Mouse (Mus musculus): ENCODE measurements around the gene Fmod. TPM values are rescaled to one million over a fixed set of nuclear protein-coding genes. Genes with fewer than 3 reads are reported as not detected.

Gene Fmod
- polyA plus RNA-seq, 1 experiment from 2014 or later = 2.2 TPM

DNA sequence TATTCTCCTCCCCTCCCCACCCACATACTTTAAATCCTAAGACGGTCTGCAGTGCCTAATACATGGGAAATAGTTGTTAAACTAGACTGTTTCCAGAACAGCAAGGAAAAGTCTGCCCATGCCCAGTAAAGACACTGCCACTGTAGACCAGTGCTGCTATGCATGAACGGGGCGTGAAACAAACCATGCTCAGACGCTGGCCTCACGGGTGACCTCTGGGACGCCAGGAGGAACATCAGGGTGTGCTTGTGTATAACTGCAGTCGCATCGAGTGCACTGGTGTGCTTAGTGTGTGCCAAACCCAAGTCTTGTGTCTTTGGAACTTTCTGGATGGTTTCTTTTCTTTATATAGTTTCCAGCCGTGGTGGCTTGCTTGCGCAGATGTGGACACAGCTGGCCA is 37.6 kb downstream of the Fmod start:
- DNase-seq (ENCODE audit: low spot score) (no peak), ATAC-seq (replicated peaks; ENCODE audit: low FRiP score) (no peak)
- Histone ChIP-seq H3K4me2 (ENCODE audit: low read depth, low read length, severe bottlenecking) (no peak overlapping the region; the same call in 1 of the 2 replicates), H3K36me3 (ENCODE audit: control insufficient read depth, insufficient read depth, low read length) (peaks cover 6% of the 10 kb centered on the region; the same call in 1 of the 2 replicates), H3K27me3 (ENCODE audit: control insufficient read depth, insufficient read depth, low read length) (no peaks in the 10 kb centered on the region), H3K4me1 (replicated peaks; ENCODE audit: control insufficient read depth, insufficient read depth, low read length) (peaks cover 29% of the 10 kb centered on the region), H3K4me3 (ENCODE audit: low read depth, low read length) (no peak overlapping the region), H3K9ac (ENCODE audit: low read length) (no peak overlapping the region), H3K9me3 (ENCODE audit: control insufficient read depth, low read length) (no peaks in the 10 kb centered on the region), H3K27ac (ENCODE audit: low read depth, low read length) (no peak overlapping the region)
- 87% methylated on average over 10 of the region's 10 CpGs for WGBS

GRCm38 (mm10) chr1:134075532-134075931 is 38.5 kb downstream of the Fmod start:
- Histone ChIP-seq H3K27me3 (ENCODE audit: control insufficient read depth, insufficient read depth, low read length) (no peaks in the 10 kb centered on the region), H3K27ac (ENCODE audit: low read depth, low read length) (no peak overlapping the region), H3K36me3 (ENCODE audit: control insufficient read depth, insufficient read depth, low read length) (peaks cover 6% of the 10 kb centered on the region; the same call in 1 of the 2 replicates), H3K9me3 (ENCODE audit: control insufficient read depth, low read length) (no peaks in the 10 kb centered on the region), H3K9ac (ENCODE audit: low read length) (no peak overlapping the region), H3K4me1 (replicated peaks; ENCODE audit: control insufficient read depth, insufficient read depth, low read length) (peaks cover 25% of the 10 kb centered on the region), H3K4me2 (ENCODE audit: low read depth, low read length, severe bottlenecking) (peak overlapping the region; percentile 61), H3K4me3 (ENCODE audit: low read depth, low read length) (peak overlapping the region; percentile 74)
- no peak for ATAC-seq (replicated peaks; ENCODE audit: low FRiP score)
- DNase-seq (ENCODE audit: low spot score) = no peak
- 91% methylated on average over 8 of the region's 8 CpGs for WGBS

- ATAC-seq (replicated peaks; ENCODE audit: low FRiP score) = no peak
- no peak for DNase-seq (ENCODE audit: low spot score)
- Histone ChIP-seq H3K4me2 (ENCODE audit: low read depth, low read length, severe bottlenecking) (peak overlapping the region; percentile 61), H3K9me3 (ENCODE audit: control insufficient read depth, low read length) (no peaks in the 10 kb centered on the region), H3K4me3 (ENCODE audit: low read depth, low read length) (peak overlapping the region; percentile 74), H3K27me3 (ENCODE audit: control insufficient read depth, insufficient read depth, low read length) (no peaks in the 10 kb centered on the region), H3K4me1 (replicated peaks; ENCODE audit: control insufficient read depth, insufficient read depth, low read length) (peaks cover 12% of the 10 kb centered on the region), H3K27ac (ENCODE audit: low read depth, low read length) (peak overlapping the region; percentile 73), H3K9ac (ENCODE audit: low read length) (peak overlapping the region; percentile 86), H3K36me3 (ENCODE audit: control insufficient read depth, insufficient read depth, low read length) (peaks cover 6% of the 10 kb centered on the region; the same call in 1 of the 2 replicates)
- 16% methylated on average over 2 of the region's 2 CpGs for WGBS
These were observed 39.7 kb downstream of the Fmod start for GRCm38 (mm10) chr1:134076789-134077188.

DNA sequence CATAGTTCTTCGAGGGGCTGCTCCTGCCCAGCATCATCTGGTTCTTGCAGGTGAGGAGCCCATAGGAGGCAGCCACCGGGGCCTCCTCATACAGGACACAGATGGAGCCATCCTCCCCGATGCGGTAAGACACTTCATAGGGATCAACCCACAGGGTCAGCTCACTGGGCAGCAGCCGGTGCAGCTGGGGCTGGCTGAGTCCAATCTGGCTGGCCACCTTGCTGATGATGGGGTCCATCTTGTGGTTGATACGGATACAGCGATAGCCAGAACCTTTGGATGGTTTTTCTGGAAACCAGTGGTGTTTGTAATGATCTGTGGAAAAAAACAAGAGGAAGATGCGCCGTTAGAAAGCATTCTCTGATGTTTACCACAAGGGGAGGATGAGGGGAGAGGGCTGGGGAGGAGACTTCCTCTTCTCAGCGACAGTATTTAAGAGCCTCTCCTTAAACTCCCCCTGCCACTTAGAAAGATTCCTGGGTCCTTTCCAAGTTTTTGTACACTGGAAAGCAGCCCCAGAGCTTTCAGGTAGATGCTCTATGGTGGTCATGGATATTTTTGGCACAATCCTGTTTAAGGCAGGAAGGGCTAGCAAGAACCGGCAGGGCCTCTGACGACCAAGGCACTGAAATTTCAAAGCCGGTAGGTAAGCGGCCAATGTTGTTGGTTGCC is 40.5 kb downstream of the Fmod start:
- Histone ChIP-seq H3K9ac (ENCODE audit: low read length) (peak overlapping the region; percentile 86), H3K27ac (ENCODE audit: low read depth, low read length) (peak overlapping the region; percentile 73), H3K27me3 (ENCODE audit: control insufficient read depth, insufficient read depth, low read length) (no peaks in the 10 kb centered on the region), H3K4me3 (ENCODE audit: low read depth, low read length) (peak overlapping the region; percentile 74), H3K9me3 (ENCODE audit: control insufficient read depth, low read length) (no peaks in the 10 kb centered on the region), H3K4me1 (replicated peaks; ENCODE audit: control insufficient read depth, insufficient read depth, low read length) (peaks cover 12% of the 10 kb centered on the region), H3K36me3 (ENCODE audit: control insufficient read depth, insufficient read depth, low read length) (peaks cover 6% of the 10 kb centered on the region; the same call in 1 of the 2 replicates), H3K4me2 (ENCODE audit: low read depth, low read length, severe bottlenecking) (peak overlapping the region; percentile 61)
- no peak for ATAC-seq (replicated peaks; ENCODE audit: low FRiP score)
- peak; percentile 70 for DNase-seq (ENCODE audit: low spot score)
- 34% methylated on average over 14 of the region's 14 CpGs for WGBS

DNA sequence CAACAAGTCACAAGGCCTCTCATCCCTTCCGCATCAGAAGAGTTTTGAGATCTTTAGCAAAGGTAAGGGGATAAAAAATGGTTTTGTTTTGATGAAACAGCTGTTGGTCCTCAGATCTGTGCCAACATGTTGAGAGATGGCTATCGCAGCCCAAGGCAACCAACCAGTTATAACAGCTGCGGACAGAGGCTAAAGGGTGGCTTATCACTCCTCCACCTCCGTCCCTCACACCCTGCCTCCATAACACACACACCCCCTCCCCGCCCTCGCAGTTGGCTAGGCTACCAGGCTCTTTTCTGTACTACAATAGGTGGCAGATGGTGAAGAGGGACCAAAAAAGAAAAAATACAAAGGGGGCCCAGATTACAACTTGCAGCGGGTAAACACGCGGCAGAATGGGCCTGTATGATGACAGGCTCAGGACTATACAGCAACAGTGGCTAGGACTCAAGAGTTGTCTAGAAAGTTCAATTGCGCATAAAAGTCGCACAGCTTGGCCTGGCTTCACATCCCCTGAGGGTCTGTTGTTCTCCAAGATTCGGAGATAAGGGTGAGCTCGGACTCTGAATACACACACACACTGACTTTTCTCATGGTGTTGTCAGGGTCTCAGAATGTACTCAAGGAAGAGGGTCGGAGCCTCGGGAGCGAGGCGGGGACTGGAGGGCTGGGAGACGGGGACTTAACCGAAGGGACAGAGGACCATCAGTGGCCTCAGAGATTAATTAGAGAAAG is 41.2 kb downstream of the Fmod start:
- peak; percentile 11 for ATAC-seq (replicated peaks; ENCODE audit: low FRiP score)
- H3K4me3 ChIP-seq (ENCODE audit: low read depth, low read length) = peak overlapping the region; percentile 74
- H3K9ac ChIP-seq (ENCODE audit: low read length) = peak overlapping the region; percentile 86
- peaks cover 9% of the 10 kb centered on the region for H3K4me1 ChIP-seq (replicated peaks; ENCODE audit: control insufficient read depth, insufficient read depth, low read length)
- DNase-seq (ENCODE audit: low spot score) = peak; percentile 70
- peak overlapping the region; percentile 61 for H3K4me2 ChIP-seq (ENCODE audit: low read depth, low read length, severe bottlenecking)
- peaks cover 6% of the 10 kb centered on the region; the same call in 1 of the 2 replicates for H3K36me3 ChIP-seq (ENCODE audit: control insufficient read depth, insufficient read depth, low read length)
- 10% methylated on average over 19 of the region's 19 CpGs for WGBS
- H3K27me3 ChIP-seq (ENCODE audit: control insufficient read depth, insufficient read depth, low read length) = no peaks in the 10 kb centered on the region
- H3K9me3 ChIP-seq (ENCODE audit: control insufficient read depth, low read length) = no peaks in the 10 kb centered on the region
- peak overlapping the region; percentile 73 for H3K27ac ChIP-seq (ENCODE audit: low read depth, low read length)

DNA sequence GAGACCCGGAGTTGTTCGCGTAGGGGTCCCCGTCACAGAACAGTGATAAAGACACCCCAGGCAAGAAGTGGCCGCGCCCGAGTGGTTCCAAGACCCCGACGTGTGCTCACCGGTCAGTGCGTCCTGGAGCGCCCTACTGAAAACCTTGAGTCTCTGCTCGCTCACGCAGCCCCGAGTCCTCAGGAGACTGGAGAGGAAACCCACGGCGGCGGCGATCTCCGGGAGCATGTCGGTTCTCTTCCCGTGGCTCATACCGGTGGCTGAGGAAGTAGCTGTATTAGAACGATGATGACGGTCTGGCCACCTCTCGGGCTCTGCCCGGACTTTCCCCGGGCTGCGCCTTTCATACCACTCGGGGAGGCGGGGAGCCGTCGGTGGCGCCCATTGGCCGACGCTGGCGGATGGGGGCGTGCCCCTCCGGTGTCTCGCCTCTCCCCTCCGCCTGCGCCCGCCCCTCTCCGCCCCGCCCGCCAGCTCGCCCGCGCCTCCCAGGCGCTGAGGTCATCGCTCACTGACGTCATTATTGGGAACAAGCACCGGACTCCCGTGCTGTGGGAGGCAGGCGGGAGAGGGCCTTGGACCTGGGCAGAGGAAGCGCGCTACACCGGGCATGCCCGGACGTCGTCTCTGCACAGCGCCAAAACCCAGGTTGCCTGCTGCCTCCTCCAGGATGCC is 41.9 kb downstream of the Fmod start, which contains the start of gene Btg2:
Gene Btg2 (minus strand): TSS at position 319 of the 675 bp plus-strand sequence.
- Histone ChIP-seq H3K27ac (ENCODE audit: low read depth, low read length) (peak within 1 kb of the TSS; percentile 73), H3K9me3 (ENCODE audit: control insufficient read depth, low read length) (no peaks in the 10 kb centered on the region), H3K4me3 (ENCODE audit: low read depth, low read length) (peak within 1 kb of the TSS; percentile 74), H3K4me2 (ENCODE audit: low read depth, low read length, severe bottlenecking) (peak within 1 kb of the TSS; percentile 61), H3K9ac (ENCODE audit: low read length) (peak within 1 kb of the TSS; percentile 86), H3K27me3 (ENCODE audit: control insufficient read depth, insufficient read depth, low read length) (no peaks in the 10 kb centered on the region), H3K4me1 (replicated peaks; ENCODE audit: control insufficient read depth, insufficient read depth, low read length) (peaks cover 9% of the 10 kb centered on the region), H3K36me3 (ENCODE audit: control insufficient read depth, insufficient read depth, low read length) (peaks cover 6% of the 10 kb centered on the region; the same call in 1 of the 2 replicates)
- DNase-seq (ENCODE audit: low spot score) (peak; percentile 99), ATAC-seq (replicated peaks; ENCODE audit: low FRiP score) (peak; percentile 93)
- under 1% methylated on average over 58 of the region's 62 CpGs for WGBS

GRCm38 (mm10) chr1:134079477-134080163 is 42.6 kb downstream of the Fmod start:
- Histone ChIP-seq H3K4me3 (ENCODE audit: low read depth, low read length) (peak overlapping the region; percentile 74), H3K4me1 (replicated peaks; ENCODE audit: control insufficient read depth, insufficient read depth, low read length) (peaks cover 9% of the 10 kb centered on the region), H3K9ac (ENCODE audit: low read length) (peak overlapping the region; percentile 33; the same call in 1 of the 2 replicates), H3K36me3 (ENCODE audit: control insufficient read depth, insufficient read depth, low read length) (peaks cover 5% of the 10 kb centered on the region; the same call in 1 of the 2 replicates), H3K27me3 (ENCODE audit: control insufficient read depth, insufficient read depth, low read length) (no peaks in the 10 kb centered on the region), H3K9me3 (ENCODE audit: control insufficient read depth, low read length) (no peaks in the 10 kb centered on the region), H3K4me2 (ENCODE audit: low read depth, low read length, severe bottlenecking) (peak overlapping the region; percentile 61), H3K27ac (ENCODE audit: low read depth, low read length) (peak overlapping the region; percentile 54; the same call in 1 of the 2 replicates)
- ATAC-seq (replicated peaks; ENCODE audit: low FRiP score) (peak; percentile 6; the same call in 1 of the 2 replicates), DNase-seq (ENCODE audit: low spot score) (no peak)
- 6% methylated on average over 9 of the region's 9 CpGs for WGBS

GRCm38 (mm10) chr1:134080406-134080805 is 43.4 kb downstream of the Fmod start:
- 90% methylated on average over 4 of the region's 4 CpGs for WGBS
- Histone ChIP-seq H3K27me3 (ENCODE audit: control insufficient read depth, insufficient read depth, low read length) (no peaks in the 10 kb centered on the region), H3K36me3 (ENCODE audit: control insufficient read depth, insufficient read depth, low read length) (no peaks in the 10 kb centered on the region; the same call in 1 of the 2 replicates), H3K27ac (ENCODE audit: low read depth, low read length) (no peak overlapping the region), H3K9ac (ENCODE audit: low read length) (0 out of 2 replicates have a peak overlapping the region, but pooled peaks have one; percentile 3), H3K9me3 (ENCODE audit: control insufficient read depth, low read length) (no peaks in the 10 kb centered on the region), H3K4me2 (ENCODE audit: low read depth, low read length, severe bottlenecking) (no peak overlapping the region), H3K4me3 (ENCODE audit: low read depth, low read length) (no peak overlapping the region), H3K4me1 (replicated peaks; ENCODE audit: control insufficient read depth, insufficient read depth, low read length) (peaks cover 9% of the 10 kb centered on the region)
- ATAC-seq (replicated peaks; ENCODE audit: low FRiP score) (no peak), DNase-seq (ENCODE audit: low spot score) (no peak)
